8 mouse cellular contexts compared by ENCODE assay signal in genomic region chr10:128212871-128213323, GRCm38 (mm10). TPM values are rescaled to one million over a fixed set of nuclear protein-coding genes. Genes with fewer than 3 reads are reported as not detected.
DNase-seq lines count a peak whose midpoint lies in the region; ATAC-seq and TF ChIP-seq lines count a peak whose summit lies in the region.

No protein-coding gene starts in this region.

- peak; percentile 59 to 80 (median 77) for TF ChIP-seq CTCF in MEL (IDR thresholded peaks at IDR 0.05 in 2 of 3, conservative IDR thresholded peaks at IDR 0.05 in 1 of 3; ENCODE audit: control insufficient read depth in 1 of 3, insufficient read depth in 1 of 3, low read depth in 2 of 3, low read length in 3 of 3, poor library complexity in 1 of 3, severe bottlenecking in 1 of 3)

- TF ChIP-seq RAD21 in MEL (IDR thresholded peaks at IDR 0.05; ENCODE audit: low read depth, low read length) = peak; percentile 75

- H3K36me3 ChIP-seq in MEL (ENCODE audit: control insufficient read depth in 1 of 2, insufficient read depth in 2 of 2, low read length in 2 of 2) = peaks cover 0 to 14% of the 10 kb centered on the region in 2 experiments; a peak in 2 of 4 replicates
- peaks cover 17% of the 10 kb centered on the region for H3K36me3 ChIP-seq in forebrain, embryonic 10.5 days (replicated peaks)

- no peak for TF ChIP-seq EP300 in MEL (IDR thresholded peaks at IDR 0.05; ENCODE audit: low read depth in 1 of 2, low read length in 2 of 2)

- no peaks in the 10 kb centered on the region for H3K27me3 ChIP-seq in MEL (ENCODE audit: control insufficient read depth in 1 of 2, insufficient read depth in 2 of 2, low read length in 2 of 2)
- peaks cover 19% of the 10 kb centered on the region for H3K27me3 ChIP-seq in forebrain, embryonic 10.5 days (ENCODE audit: poor library complexity, severe bottlenecking)

- H3K9ac ChIP-seq in MEL (ENCODE audit: control insufficient read depth, low read depth, low read length, poor library complexity, severe bottlenecking) = peak overlapping the region; percentile 69

- DNase-seq in MEL (ENCODE audit: low read depth, low spot score) = peak; percentile 91
- DNase-seq in c-Kit-positive CD71-positive TER-119-negative erythroid progenitor cells, embryonic 14.5 days (ENCODE audit: low read depth) = peak; percentile 72
- peak; percentile 59 for DNase-seq in forebrain, embryonic 10.5 days (ENCODE audit: extremely low spot score, low spot score)
- DNase-seq in layer of hippocampus, adult 8-10 months (ENCODE audit: low spot score in 2 of 2) = peak; percentile 40 to 62
- peak; percentile 73 for DNase-seq in lung, postnatal 14 days
- DNase-seq in ovary, postnatal 10 days (ENCODE audit: low spot score) = peak; percentile 6
- DNase-seq in thymus, postnatal 10 days (ENCODE audit: low spot score in 2 of 2) = peak; percentile 64 to 75

- peak; percentile 62 to 75 for ATAC-seq in hematopoietic stem cell, adult 5-6 weeks (replicated peaks in 1 of 2; ENCODE audit: insufficient read depth in 1 of 2, low FRiP score in 2 of 2, low TSS enrichment in 1 of 2, low read depth in 1 of 2, poor library complexity in 2 of 2, severe bottlenecking in 2 of 2)

- H3K4me1 ChIP-seq in MEL (ENCODE audit: control insufficient read depth in 1 of 2, insufficient read depth in 2 of 2, low read length in 2 of 2) = peaks cover 2 to 21% of the 10 kb centered on the region in 2 experiments; a peak in 3 of 4 replicates
- peaks cover 24% of the 10 kb centered on the region for H3K4me1 ChIP-seq in forebrain, embryonic 10.5 days

- 0 out of 2 replicates have a peak overlapping the region, but pooled peaks have one; percentile 28 for H3K27ac ChIP-seq in MEL (ENCODE audit: control insufficient read depth, low read depth, low read length)
- H3K27ac ChIP-seq in forebrain, embryonic 10.5 days = peak overlapping the region; percentile 72

- no peaks in the 10 kb centered on the region for H3K9me3 ChIP-seq in MEL (replicated peaks; ENCODE audit: insufficient read depth, low read length)
- H3K9me3 ChIP-seq in forebrain, embryonic 10.5 days = no peaks in the 10 kb centered on the region

- WGBS in forebrain, embryonic 10.5 days = 4% methylated on average over 18 of the region's 18 CpGs

- TF ChIP-seq POLR2A in MEL (IDR thresholded peaks at IDR 0.05; ENCODE audit: control insufficient read depth in 1 of 2, insufficient read depth in 1 of 2, low read depth in 1 of 2, low read length in 2 of 2, poor library complexity in 1 of 2) = no peak

- H3K4me3 ChIP-seq in MEL (ENCODE audit: control insufficient read depth in 1 of 2, insufficient read depth in 1 of 2, low read depth in 2 of 2, low read length in 2 of 2) = peak overlapping the region; percentile 75 to 76
- peak overlapping the region; percentile 47 for H3K4me3 ChIP-seq in forebrain, embryonic 10.5 days

- H3K79me2 ChIP-seq in MEL (ENCODE audit: control insufficient read depth, insufficient read depth, low read length, poor library complexity) = peaks cover 11% of the 10 kb centered on the region

TF ChIP-seq in MEL, 35 proteins besides CTCF, POLR2A, EP300 and RAD21:
- no peak for TF ChIP-seq USF2 (IDR thresholded peaks at IDR 0.05; ENCODE audit: borderline replicate concordance in 1 of 2, insufficient read depth in 1 of 2, low read depth in 1 of 2, low read length in 2 of 2)
- 0 out of 2 replicates have a peak, but pooled peaks have one; percentile 21 for TF ChIP-seq MYC (IDR thresholded peaks at IDR 0.05; ENCODE audit: low read depth, low read length)
- no peak for TF ChIP-seq CHD1 (IDR thresholded peaks at IDR 0.05; ENCODE audit: low read depth, low read length)
- TF ChIP-seq ZNF384 (IDR thresholded peaks at IDR 0.05; ENCODE audit: low read depth, low read length) = peak; percentile 91
- peak; percentile 99 for TF ChIP-seq TBP (IDR thresholded peaks at IDR 0.05; ENCODE audit: low read depth, low read length)
- TF ChIP-seq USF1 (IDR thresholded peaks at IDR 0.05; ENCODE audit: low read depth, low read length) = peak; percentile 25; the same call in 1 of the 2 replicates
- peak; percentile 39; the same call in 1 of the 2 replicates for TF ChIP-seq ZC3H11A (IDR thresholded peaks at IDR 0.05; ENCODE audit: low read depth, low read length)
- peak; percentile 53 for TF ChIP-seq SMC3 (IDR thresholded peaks at IDR 0.05; ENCODE audit: low read depth, low read length)
- TF ChIP-seq KAT2A (conservative IDR thresholded peaks at IDR 0.05; ENCODE audit: low read depth, low read length) = no peak
- TF ChIP-seq HCFC1 (IDR thresholded peaks at IDR 0.05; ENCODE audit: low read depth, low read length) = peak; percentile 51
- no peak for TF ChIP-seq ETS1 (IDR thresholded peaks at IDR 0.05; ENCODE audit: low read depth, low read length)

RNA-seq across cellular contexts. Expression of gene Spryd4, which starts 1.3 kb away (rescaled TPM):
- total RNA-seq in MEL (2012; rRNA removed) = 13.8 and 17.2 TPM in 2 replicates
- 10 to 100 TPM in 1 of 2 experiments, not detected in 1; 19.6 TPM for polyA plus RNA-seq in MEL (2012; ENCODE audit: insufficient read depth in 1 of 2, insufficient read length in 2 of 2, low read depth in 1 of 2, low replicate concordance in 2 of 2, missing spikeins in 1 of 2)
- polyA plus RNA-seq in forebrain, embryonic 10.5 days (2016; fragmentation: Nextera tagmentation; extraction: Ambion mirVana) = 29.9 and 32.3 TPM in 2 replicates
- 10.3 and 11.9 TPM in 2 replicates for total RNA-seq in hematopoietic stem cell, adult 5-6 weeks (2017)
- total RNA-seq in layer of hippocampus, adult 8-10 months (2022) = 10 to 100 TPM in 1 of 4 experiments, 1 to 10 TPM in 3; 9.2 to 10.3 (median 9.6) TPM

RNA-seq across cellular contexts. Expression of gene Mip, which starts 12.7 kb away (rescaled TPM):
- total RNA-seq in MEL (2012; rRNA removed) = not detected in 2 replicates
- under 1 TPM in 1 of 2 experiments, not detected in 1; 0.04 TPM for polyA plus RNA-seq in MEL (2012; ENCODE audit: insufficient read depth in 1 of 2, insufficient read length in 2 of 2, low read depth in 1 of 2, low replicate concordance in 2 of 2, missing spikeins in 1 of 2)
- 0.55 and 0.69 TPM in 2 replicates for polyA plus RNA-seq in forebrain, embryonic 10.5 days (2016; fragmentation: Nextera tagmentation; extraction: Ambion mirVana)
- total RNA-seq in hematopoietic stem cell, adult 5-6 weeks (2017) = 0.69 TPM in 1 of 2 replicates, not detected in the other
- total RNA-seq in layer of hippocampus, adult 8-10 months (2022) = not detected

RNA-seq across cellular contexts. Expression of gene Gls2, which starts 18.6 kb away (rescaled TPM):
- total RNA-seq in MEL (2012; rRNA removed) = 11.8 and 15.6 TPM in 2 replicates
- polyA plus RNA-seq in MEL (2012; ENCODE audit: insufficient read depth in 1 of 2, insufficient read length in 2 of 2, low read depth in 1 of 2, low replicate concordance in 2 of 2, missing spikeins in 1 of 2) = 10 to 100 TPM in 1 of 2 experiments, not detected in 1; 17.8 TPM
- polyA plus RNA-seq in forebrain, embryonic 10.5 days (2016; fragmentation: Nextera tagmentation; extraction: Ambion mirVana) = 1.5 and 2.3 TPM in 2 replicates
- total RNA-seq in hematopoietic stem cell, adult 5-6 weeks (2017) = 0.38 and 0.79 TPM in 2 replicates
- total RNA-seq in layer of hippocampus, adult 8-10 months (2022) = 10 to 100 TPM; 24.4 to 33.2 (median 24.6) TPM

RNA-seq across cellular contexts. Expression of gene Timeless, which starts 19.0 kb away (rescaled TPM):
- 49.3 and 50.2 TPM in 2 replicates for total RNA-seq in MEL (2012; rRNA removed)
- polyA plus RNA-seq in MEL (2012; ENCODE audit: insufficient read depth in 1 of 2, insufficient read length in 2 of 2, low read depth in 1 of 2, low replicate concordance in 2 of 2, missing spikeins in 1 of 2) = 100 to 1,000 TPM in 1 of 2 experiments, 10 to 100 TPM in 1; 89.8 to 627 TPM
- 108 and 112 TPM in 2 replicates for polyA plus RNA-seq in forebrain, embryonic 10.5 days (2016; fragmentation: Nextera tagmentation; extraction: Ambion mirVana)
- 52.8 and 60.3 TPM in 2 replicates for total RNA-seq in hematopoietic stem cell, adult 5-6 weeks (2017)
- 1 to 10 TPM; 5.7 to 8.0 (median 7.4) TPM for total RNA-seq in layer of hippocampus, adult 8-10 months (2022)

RNA-seq across cellular contexts. Expression of gene Rbms2, which starts 32.8 kb away (rescaled TPM):
- 5.1 and 5.8 TPM in 2 replicates for total RNA-seq in MEL (2012; rRNA removed)
- polyA plus RNA-seq in MEL (2012; ENCODE audit: insufficient read depth in 1 of 2, insufficient read length in 2 of 2, low read depth in 1 of 2, low replicate concordance in 2 of 2, missing spikeins in 1 of 2) = 10 to 100 TPM in 1 of 2 experiments, not detected in 1; 23.5 TPM
- polyA plus RNA-seq in forebrain, embryonic 10.5 days (2016; fragmentation: Nextera tagmentation; extraction: Ambion mirVana) = 26.6 and 28.6 TPM in 2 replicates
- total RNA-seq in hematopoietic stem cell, adult 5-6 weeks (2017) = 6.9 and 9.3 TPM in 2 replicates
- 10 to 100 TPM; 12.1 to 19.4 (median 16.5) TPM for total RNA-seq in layer of hippocampus, adult 8-10 months (2022)

Comparison
In these comparisons a context has a peak if more than half of its experiments do, and no peak if none do; other contexts are left out.
1. Peak in every context shown above with its lines: DNase-seq, ATAC-seq, H3K4me3 ChIP-seq and H3K27ac ChIP-seq.
2. DNase-seq: peak in every context shown above with its lines; median percentile 91 in MEL; 73 in lung, postnatal 14 days; 72 in c-Kit-positive CD71-positive TER-119-negative erythroid progenitor cells, embryonic 14.5 days; 70 in thymus, postnatal 10 days; 59 in forebrain, embryonic 10.5 days; 51 in layer of hippocampus, adult 8-10 months; 6 in ovary, postnatal 10 days.